ENCODE assay signal across 11 mouse cellular contexts in genomic region chr15:59876279-59876742, GRCm38 (mm10).
DNase-seq lines count a peak whose midpoint lies in the region; ATAC-seq and TF ChIP-seq lines count a peak whose summit lies in the region.
"Had no signal": no experiment of that assay in that cellular context is flagged by ENCODE, and none has a peak within 500 bp of the region (broad histone marks: within the 10 kb centered on the region; RNA-seq: fewer than 3 reads in every experiment).

No protein-coding gene starts in this region.

- ATAC-seq in CD4-positive, CD25-positive, alpha-beta regulatory T cell, adult 4 months, result no peak
- ATAC-seq in intestine, postnatal 0 days, result no peak
- no peak for ATAC-seq in intestine, embryonic 15.5 days
- peak; percentile 62 for ATAC-seq in forebrain, postnatal 0 days

- H3K27ac ChIP-seq in intestine, postnatal 0 days (ENCODE audit: low read depth, low read length), result no peak overlapping the region
- H3K27ac ChIP-seq in intestine, embryonic 15.5 days, result no peak overlapping the region
- H3K27ac ChIP-seq in forebrain, postnatal 0 days (ENCODE audit: low read depth, low read length), result 0 out of 2 replicates have a peak overlapping the region, but pooled peaks have one; percentile 17

- H3K27me3 ChIP-seq in intestine, postnatal 0 days (replicated peaks; ENCODE audit: control insufficient read depth, insufficient read depth, low read length), result no peaks in the 10 kb centered on the region
- H3K27me3 ChIP-seq in intestine, embryonic 15.5 days (replicated peaks), result no peaks in the 10 kb centered on the region
- no peaks in the 10 kb centered on the region for H3K27me3 ChIP-seq in forebrain, postnatal 0 days (ENCODE audit: insufficient read depth, low read length)

- DNase-seq in CD4-positive, CD25-positive, alpha-beta regulatory T cell, adult 2 months (ENCODE audit: low read depth, low spot score), result peak; percentile 58
- DNase-seq in A20 (ENCODE audit: low read depth, low spot score), result peak; percentile 17
- peak; percentile 82 for DNase-seq in forebrain, postnatal 0 days
- DNase-seq in right cerebral cortex, postnatal 36 days (ENCODE audit: low spot score in 2 of 2), result no peak
- DNase-seq in cerebellum, adult 11 months, result no peak
- DNase-seq: kidney, adult 8-10 months; thymus, postnatal 36 days had no signal

- H3K9ac ChIP-seq in intestine, postnatal 0 days (ENCODE audit: low read depth, low read length), result no peak overlapping the region
- H3K9ac ChIP-seq in intestine, embryonic 15.5 days, result no peak overlapping the region
- peak overlapping the region; percentile 33; the same call in 1 of the 2 replicates for H3K9ac ChIP-seq in forebrain, postnatal 0 days

- no peaks in the 10 kb centered on the region for H3K9me3 ChIP-seq in intestine, postnatal 0 days (ENCODE audit: control insufficient read depth)
- no peaks in the 10 kb centered on the region for H3K9me3 ChIP-seq in intestine, embryonic 15.5 days
- H3K9me3 ChIP-seq in forebrain, postnatal 0 days (ENCODE audit: low read length), result no peaks in the 10 kb centered on the region

- TF ChIP-seq CTCF in intestine, postnatal 0 days (IDR thresholded peaks at IDR 0.05; ENCODE audit: low read depth), result peak; percentile 39
- TF ChIP-seq CTCF in forebrain, postnatal 0 days (IDR thresholded peaks at IDR 0.05; ENCODE audit: low read depth), result peak; percentile 41

- no peak overlapping the region for H3K4me3 ChIP-seq in intestine, postnatal 0 days (ENCODE audit: low read depth, low read length)
- no peak overlapping the region for H3K4me3 ChIP-seq in intestine, embryonic 15.5 days (replicated peaks)
- no peak overlapping the region for H3K4me3 ChIP-seq in forebrain, postnatal 0 days (ENCODE audit: low read depth, low read length)

- no peak overlapping the region for H3K4me2 ChIP-seq in intestine, postnatal 0 days (replicated peaks; ENCODE audit: low read depth)
- H3K4me2 ChIP-seq in intestine, embryonic 15.5 days (replicated peaks), result no peak overlapping the region
- H3K4me2 ChIP-seq in forebrain, postnatal 0 days (ENCODE audit: low read depth), result 0 out of 2 replicates have a peak overlapping the region, but pooled peaks have one; percentile 8
- H3K4me2 ChIP-seq: liver, embryonic 11.5 days had no signal

- 70% methylated on average over 7 of the region's 7 CpGs for WGBS in intestine, postnatal 0 days
- WGBS in intestine, embryonic 15.5 days, result 75% methylated on average over 7 of the region's 7 CpGs
- WGBS in forebrain, postnatal 0 days, result 31% methylated on average over 7 of the region's 7 CpGs

- H3K4me1 ChIP-seq in intestine, postnatal 0 days (replicated peaks; ENCODE audit: control insufficient read depth, insufficient read depth, low read length), result no peaks in the 10 kb centered on the region
- no peaks in the 10 kb centered on the region for H3K4me1 ChIP-seq in intestine, embryonic 15.5 days (replicated peaks)
- no peaks in the 10 kb centered on the region for H3K4me1 ChIP-seq in forebrain, postnatal 0 days (ENCODE audit: insufficient read depth)

- no peaks in the 10 kb centered on the region for H3K36me3 ChIP-seq in intestine, postnatal 0 days (ENCODE audit: control insufficient read depth, insufficient read depth)
- no peaks in the 10 kb centered on the region for H3K36me3 ChIP-seq in intestine, embryonic 15.5 days
- no peaks in the 10 kb centered on the region for H3K36me3 ChIP-seq in forebrain, postnatal 0 days (ENCODE audit: insufficient read depth)

Comparison
In these comparisons a context has a peak if more than half of its experiments do, and no peak if none do; other contexts are left out.
1. DNase-seq: peak in CD4-positive, CD25-positive, alpha-beta regulatory T cell, adult 2 months (single experiment), A20 (single experiment) and forebrain, postnatal 0 days (single experiment); none in right cerebral cortex, postnatal 36 days (0 of 2) and cerebellum, adult 11 months (single experiment).